Mouse (Mus musculus): ENCODE results near the gene Zscan20.
"Not testable (repeated sequence)": the region's sequence is repeated elsewhere in the genome, so short reads cannot be mapped to it uniquely, and the experiment has no call there.

Gene Zscan20

DNA sequence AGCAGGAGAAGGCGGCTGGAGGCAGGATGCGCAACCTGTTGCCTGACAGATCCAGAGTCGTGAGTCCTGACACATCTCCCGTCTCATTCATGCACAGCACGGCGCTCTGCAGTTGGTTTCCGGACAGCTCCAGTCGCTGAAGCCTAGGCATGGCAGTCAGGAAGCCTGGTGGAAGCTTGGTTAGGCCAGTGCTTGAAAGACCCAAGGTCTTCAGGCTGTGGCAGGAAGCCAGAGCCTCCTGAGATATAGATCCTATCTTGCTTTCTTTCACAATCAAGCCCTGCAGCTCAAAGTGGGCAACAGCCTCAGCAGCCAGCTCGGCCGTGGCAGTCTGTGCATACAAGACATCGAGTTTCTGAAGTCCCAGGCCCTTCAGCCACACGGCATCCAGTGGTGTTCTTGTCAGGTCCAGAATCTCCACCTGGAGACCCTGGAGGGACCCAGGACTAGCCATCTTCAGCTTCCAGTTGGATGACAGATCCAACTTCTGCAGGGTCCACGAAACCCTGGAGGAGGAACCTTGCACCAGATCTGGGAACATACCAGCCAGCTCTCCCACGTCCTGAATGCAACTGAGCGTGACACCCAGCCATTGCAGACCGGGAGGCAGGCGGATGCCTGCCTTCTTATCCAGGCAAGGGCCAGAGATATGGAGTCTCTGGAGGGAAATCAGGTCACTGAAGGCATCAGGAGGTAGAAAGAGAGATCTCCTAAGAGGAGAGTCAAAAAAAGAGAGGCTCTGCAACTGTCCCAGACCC, 7.6 kb upstream of the Zscan20 start:
- no peak for DNase-seq (ENCODE audit: extremely low read depth, insufficient read length, low spot score)

DNA sequence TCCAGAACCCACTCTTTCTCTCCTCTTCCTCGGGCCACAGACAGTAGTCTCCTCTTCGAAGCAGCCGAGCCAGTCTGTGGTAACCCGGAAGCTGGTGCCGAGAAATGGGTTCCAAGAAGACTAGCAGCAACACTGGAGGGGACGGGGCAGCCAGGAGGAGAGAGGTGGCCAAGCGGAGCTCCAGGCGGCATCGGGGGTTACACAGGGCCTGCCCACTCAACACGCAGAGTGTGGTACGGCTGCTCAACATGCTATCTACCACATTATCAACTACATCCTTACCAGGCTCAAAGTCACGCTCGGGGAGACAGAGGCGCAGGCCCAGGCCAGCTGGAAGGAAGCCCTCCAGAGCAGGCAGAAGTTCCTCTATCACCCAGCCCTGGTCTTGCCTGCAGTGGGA, 5.9 kb upstream of the Zscan20 start:
- no peak for DNase-seq (ENCODE audit: extremely low read depth, insufficient read length, low spot score)

DNA sequence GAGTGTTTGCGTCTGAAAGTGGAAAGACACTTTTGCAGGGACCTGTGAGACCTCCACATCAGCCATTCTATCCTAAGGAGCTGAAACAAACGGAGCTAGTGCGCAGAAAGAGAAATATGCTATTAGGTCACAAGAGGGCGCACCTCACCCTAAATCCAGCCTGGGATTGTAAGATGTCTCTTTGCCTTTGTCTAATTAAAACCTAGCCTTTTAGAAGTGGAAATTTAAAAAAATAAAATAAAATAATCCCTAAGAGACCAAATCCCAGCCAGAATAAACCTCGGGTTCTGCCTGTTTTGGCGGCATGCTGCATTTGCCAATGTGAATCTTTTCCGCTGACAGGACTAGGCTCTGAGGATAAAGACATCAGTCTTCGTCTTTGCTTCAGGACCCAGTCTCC, 3.4 kb upstream of the Zscan20 start:
- no peak for DNase-seq (ENCODE audit: extremely low read depth, insufficient read length, low spot score)

DNA sequence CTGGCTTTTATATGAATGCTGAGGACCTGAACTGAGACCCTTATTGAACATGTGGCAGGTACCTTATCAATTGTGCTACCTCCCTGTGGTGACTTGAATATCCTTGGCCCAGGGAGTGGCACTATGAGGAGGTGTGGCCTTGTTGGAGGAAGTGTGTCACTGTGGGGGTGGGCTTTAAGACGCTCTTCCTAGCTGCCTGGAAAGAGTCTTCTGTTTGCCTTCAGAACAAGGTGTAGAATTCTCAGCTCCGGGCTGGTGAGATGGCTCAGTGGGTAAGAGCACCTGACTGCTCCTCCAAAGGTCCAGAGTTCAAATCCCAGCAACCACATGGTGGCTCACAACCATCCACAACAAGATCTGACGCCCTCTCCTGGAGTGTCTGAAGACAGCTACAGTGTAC, 1.8 kb upstream of the Zscan20 start:
- DNase-seq (ENCODE audit: extremely low read depth, insufficient read length, low spot score), result not testable (repeated sequence)

DNA sequence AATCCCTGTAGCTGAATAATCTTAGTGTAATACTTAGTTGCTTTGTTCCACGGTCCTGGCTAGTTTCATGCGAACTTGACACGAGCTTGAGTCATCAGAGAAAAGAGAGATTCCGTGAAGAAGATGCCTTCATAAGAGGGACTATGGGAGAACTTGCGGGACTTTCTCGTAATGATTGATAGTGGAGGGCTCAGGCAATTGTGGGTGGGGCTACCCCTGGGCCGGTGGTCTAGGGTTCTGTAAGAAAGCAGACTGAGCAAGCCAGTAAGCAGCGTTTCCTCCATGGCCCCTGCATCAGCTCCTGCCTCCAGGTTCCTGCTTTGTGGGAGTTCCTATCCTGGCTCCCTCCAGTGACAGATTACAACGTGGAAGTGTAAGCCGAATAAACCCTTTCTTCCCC, 808 bp upstream of the Zscan20 start:
- no peak for DNase-seq (ENCODE audit: extremely low read depth, insufficient read length, low spot score)

DNA sequence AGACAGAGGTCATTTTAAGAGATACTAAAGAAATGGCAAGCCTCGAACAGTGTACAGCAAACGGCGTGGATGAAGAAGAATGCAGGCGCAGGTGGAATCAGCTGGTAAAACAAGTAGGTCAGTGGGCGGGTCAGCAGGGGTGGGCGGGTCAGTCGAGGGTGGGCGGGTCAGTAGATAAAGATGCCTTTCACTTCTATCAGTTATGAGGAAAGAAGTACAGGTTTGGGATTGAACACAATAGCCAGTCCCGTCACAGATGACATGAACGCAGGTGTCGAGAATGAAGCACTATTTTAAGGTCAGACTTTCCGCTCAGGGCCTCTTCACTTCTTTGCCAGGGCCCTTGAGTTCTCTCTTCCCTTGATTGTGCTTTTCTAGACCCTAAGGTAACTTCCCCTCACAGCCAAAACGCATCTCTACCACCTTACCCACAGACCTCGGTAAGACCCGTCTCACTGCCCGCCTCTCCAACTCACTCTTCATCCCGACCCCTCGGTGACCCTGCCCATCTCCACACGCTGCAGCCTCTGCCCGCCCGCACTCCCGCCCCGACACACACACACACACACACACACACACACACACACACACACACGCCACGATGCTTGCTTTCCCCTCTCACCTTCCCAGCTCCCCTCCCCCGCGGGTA, 498 bp downstream of the Zscan20 start:
- no peak for DNase-seq (ENCODE audit: extremely low read depth, insufficient read length, low spot score)

DNA sequence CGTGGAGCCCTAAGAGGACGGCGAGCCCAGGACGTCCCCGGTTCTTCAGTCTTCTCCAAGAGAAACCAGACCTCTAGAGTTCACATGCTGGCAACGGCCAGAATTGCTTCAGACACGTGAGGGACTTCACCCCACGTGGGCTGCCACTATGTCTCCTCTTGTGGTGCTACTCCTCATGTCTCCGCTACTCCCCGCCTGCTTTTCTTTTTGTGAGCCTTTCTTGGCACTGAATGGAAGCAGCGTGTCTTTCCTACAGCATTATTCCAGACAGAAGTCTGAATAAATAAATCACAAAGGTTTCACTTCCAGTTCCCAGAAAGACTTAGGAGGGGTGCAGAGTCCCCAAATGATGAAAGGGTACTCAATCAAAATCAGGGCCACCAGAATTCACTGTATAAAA, 2.2 kb downstream of the Zscan20 start:
- no peak for DNase-seq (ENCODE audit: extremely low read depth, insufficient read length, low spot score)

DNA sequence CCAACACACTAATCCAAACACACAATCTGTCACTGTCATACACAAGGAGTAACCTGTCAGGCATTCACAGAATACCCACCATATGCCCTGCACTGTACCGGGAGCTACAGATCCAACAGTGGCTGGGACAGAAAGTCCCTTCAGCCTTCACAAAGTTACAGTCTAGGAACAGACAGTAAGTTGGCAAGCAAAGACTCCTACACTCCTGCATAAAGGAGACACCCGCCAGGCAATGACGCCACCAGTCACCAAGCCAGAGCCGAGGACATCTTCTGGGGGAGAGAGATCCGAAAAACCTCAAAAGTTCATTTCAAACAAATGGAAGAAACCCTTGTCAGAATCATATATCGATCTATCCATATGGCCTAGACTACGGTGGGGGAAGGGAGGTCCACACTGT, 3.3 kb downstream of the Zscan20 start:
- DNase-seq (ENCODE audit: extremely low read depth, insufficient read length, low spot score), result no peak

DNA sequence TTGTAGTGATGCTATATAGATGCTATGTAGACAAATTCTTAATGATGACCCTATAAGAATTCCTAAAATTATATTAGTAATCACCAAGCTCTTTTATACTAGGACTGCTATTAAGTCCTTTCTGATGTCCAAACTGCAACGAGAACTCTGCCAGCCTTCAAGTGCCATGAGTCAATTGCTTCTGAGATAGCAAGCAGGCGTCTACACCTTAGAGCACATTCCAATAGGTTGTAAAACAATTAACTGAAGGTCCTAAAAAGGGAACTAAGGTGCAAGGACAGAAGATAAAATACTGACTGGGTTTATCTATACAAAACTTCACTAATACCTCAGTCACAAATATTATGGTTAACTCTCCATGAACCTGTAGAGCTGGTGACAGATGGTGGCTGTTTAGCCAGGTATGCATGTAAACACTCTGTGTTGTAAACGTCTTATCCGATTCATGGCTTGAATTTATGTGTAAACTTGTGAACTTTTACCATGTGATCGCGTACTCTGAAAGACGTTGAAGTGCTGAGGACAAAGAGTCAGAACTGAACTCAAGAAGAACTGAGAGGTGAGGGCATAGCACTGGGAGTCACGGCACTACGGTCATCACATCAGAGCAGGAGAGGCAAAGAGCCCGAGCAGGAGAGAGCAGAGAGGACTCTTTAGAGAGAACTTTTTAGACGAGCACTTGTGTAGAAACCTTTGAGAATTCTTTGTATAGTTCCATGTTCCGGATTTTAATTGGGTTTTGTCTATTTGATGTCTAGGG, 11.9 kb downstream of the Zscan20 start:
- no peak for DNase-seq (ENCODE audit: extremely low read depth, insufficient read length, low spot score)

DNA sequence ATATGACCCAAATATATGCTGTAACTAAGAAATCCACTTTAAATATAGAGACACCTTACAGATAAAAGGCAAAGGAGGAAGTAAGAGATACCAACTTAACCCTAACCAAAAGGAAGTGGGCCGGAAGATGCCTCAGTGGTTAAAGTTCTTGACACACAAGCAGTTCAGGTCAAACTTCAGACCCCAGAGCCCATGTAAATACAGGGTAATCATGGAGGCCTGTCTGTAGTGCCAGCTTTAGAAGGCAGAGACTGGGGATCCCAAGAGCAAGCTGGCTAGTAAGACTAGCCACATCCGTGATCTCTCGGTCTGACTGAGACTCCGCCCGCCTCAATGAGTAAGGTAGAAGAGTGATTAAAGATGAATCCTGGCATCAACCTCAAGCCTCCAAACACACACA, 15.8 kb downstream of the Zscan20 start:
- no peak for DNase-seq (ENCODE audit: extremely low read depth, insufficient read length, low spot score)

DNA sequence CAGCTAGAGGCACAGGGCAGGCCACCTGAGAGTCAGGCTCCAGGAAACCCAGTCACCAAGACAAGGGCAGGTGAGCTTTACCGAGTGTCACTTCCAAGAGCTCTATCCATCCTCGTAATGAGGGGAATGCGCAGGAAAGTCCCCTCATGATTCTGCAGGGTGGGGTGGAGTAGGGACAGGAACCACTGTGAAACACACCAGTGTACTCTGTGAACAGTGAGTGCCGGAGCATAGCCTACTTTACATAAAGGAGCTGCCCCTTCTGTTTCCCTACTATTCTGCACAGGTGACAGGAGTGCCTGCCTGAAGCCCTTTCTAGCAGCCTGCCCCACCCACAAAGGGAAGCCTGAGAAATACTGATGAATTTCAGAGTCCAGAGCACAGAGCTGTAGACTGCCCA, 16.6 kb downstream of the Zscan20 start:
- no peak for DNase-seq (ENCODE audit: extremely low read depth, insufficient read length, low spot score)

DNA sequence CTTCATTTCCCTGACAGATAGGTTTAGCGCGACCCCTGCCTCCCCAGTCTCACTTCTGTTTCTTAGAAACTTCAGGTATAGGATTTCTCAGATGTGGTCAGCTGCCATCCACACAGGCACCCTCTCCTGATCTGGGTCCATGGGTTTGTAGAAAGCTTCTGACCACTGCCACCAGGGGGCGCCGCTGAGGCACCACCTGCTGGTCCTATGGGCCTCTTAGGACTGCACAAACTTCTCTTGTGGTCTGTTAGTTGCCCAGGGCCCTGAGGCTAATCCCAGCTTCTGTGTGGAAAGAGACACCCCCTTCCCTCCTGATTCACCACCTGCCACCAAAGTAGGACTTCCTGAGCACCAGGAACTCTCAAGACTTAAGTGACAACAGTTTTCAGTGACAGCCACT, 30.7 kb downstream of the Zscan20 start:
- DNase-seq (ENCODE audit: extremely low read depth, insufficient read length, low spot score), result no peak

DNA sequence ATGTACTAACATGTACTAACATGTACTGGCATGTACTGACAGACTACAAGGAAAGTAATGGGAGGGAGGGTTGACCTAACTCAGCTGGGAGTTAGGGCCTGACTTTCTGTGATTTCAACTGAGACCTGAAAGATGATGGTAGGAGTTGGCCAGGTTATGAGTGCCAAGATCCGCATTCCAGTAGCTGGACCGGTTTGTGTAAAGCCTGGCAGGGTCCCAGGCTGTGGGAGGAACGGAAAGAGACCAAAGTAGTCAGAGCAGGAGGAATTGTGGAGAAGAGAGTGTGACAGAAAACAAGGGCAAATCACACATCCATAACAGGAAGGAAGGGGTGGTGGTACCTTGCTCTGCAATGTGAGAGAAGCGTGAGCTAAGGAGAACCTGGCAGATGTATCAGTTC, 34.1 kb downstream of the Zscan20 start:
- DNase-seq (ENCODE audit: extremely low read depth, insufficient read length, low spot score), result no peak

DNA sequence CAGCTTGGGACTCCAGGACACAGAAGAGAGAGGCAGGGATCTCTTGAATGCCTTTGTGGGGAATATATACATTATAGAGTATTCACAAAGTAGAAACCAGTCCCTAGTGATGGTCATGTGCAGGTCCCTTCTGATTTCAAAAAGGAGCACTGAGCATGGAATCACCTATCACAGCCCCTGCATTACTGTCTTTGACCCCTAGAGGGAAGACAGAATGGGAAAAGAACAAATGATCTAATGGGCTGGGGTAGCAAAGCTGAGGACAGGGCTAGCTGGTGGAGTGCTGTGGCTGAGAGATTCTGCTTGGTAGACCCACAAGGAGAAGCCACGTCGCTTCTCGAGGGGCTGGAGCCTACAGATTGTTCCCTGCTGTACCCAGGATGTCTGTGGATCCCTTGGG, 49.6 kb downstream of the Zscan20 start:
- no peak for DNase-seq (ENCODE audit: extremely low read depth, insufficient read length, low spot score)

DNA sequence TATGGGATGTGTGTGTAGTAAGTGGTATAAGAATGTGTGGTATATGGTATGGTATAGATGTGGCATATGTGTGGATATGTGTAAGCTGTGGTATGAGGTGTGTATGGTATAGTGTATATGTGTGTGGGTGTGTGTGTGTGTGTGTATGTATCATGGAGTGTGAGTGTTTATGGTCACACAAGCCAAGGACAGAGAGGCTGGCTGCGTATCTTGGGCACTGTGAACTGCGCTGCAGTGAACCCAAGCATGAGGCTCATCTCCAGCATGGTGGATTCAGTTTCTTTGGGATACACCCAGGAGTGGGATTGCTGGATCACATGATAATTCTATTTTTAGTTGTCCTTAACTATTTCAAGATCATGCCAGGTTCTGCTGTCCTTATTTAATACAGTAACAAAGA, 55.7 kb downstream of the Zscan20 start:
- DNase-seq (ENCODE audit: extremely low read depth, insufficient read length, low spot score), result no peak

DNA sequence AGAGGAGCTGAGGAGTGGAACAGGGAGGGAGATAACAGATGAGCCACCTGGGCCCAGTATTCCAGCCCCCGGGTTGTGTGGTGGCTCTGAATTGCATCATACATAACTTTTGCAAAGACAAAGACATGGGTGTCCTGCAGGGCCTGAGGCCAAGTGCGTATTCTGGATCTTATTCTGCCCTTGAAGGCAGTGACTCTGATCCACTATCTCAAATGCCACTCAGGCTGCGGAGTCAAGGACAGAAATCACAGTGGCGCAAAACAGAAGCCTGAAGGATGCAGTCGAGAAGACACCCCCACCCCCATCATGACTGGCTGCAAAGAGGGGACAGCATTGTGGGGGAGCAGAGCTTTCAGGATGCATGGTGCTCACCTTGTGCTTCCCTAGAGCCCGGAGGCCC, 59.1 kb downstream of the Zscan20 start:
- DNase-seq (ENCODE audit: extremely low read depth, insufficient read length, low spot score), result no peak

DNA sequence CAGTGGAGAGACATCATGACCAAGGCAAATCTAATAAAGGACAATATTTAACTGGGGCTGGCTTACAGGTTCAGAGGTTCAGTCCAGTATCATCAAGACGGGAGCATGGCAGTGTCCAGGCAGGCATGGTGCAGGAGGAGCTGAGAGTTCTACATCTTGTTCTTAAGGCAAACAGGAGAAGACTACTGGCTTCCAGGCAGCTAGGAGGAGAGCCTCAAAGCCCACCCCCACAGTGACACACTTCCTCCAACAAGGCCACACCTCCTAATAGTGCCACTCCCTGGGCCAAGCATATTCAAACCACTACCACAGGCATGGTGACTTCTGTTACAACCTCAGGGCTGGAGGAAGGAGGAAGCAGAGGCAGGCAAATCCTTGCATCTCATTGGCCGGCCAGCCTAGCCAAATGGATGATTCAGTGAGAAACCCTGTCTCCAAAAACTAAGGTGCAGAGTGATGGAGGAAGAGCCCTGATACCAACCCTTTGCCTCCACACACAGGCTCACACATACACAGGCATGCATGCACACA, 65.9 kb downstream of the Zscan20 start:
- DNase-seq (ENCODE audit: extremely low read depth, insufficient read length, low spot score), result peak; percentile 30

DNA sequence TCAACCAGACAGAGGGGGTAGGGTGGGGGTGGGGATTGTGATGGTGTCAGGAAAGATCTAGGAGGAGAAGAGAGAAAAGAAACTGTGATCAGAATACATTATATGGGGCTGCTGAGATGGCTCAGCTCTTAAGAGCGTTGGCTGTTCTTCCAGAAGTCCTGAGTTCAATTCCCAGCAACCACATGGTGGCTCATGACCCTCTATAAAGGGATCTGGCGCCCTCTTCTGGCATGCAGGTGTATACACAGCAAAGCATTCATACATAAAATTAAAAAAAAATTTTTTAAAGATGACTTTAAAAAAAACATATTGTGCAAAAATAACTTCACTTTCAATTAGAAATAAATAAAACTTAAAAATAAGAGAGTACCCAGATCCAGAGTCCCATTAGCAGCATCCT, 66.5 kb downstream of the Zscan20 start:
- DNase-seq (ENCODE audit: extremely low read depth, insufficient read length, low spot score), result no peak
